In the genomic region with DNA sequence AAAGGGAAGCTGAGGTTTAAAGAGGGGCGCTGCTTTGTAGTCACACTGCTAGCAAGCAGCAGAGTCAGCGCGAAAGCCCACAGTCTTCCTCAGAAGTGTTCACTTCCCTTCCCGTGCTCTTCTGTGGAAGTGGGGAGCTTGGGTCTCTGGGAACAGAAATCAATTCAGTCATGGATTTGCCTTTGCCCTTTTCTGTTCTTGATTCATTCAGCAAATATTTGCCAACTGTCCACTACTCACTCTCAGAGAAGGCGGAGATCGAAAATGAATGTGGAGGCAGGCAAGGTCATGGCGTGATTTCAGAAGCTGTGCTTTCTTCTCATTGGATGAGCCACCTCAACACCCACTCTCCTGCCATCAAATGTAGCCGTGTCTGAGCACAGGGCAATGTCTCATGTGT, we compare ENCODE assay signal across 20 mouse cellular contexts. TPM values are rescaled to one million over a fixed set of nuclear protein-coding genes. Genes with fewer than 3 reads are reported as not detected.
A peak's percentile ranks its signal among the peaks of the same experiment; 100 is the strongest.
DNase-seq lines count a peak whose midpoint lies in the region; TF ChIP-seq lines count a peak whose summit lies in the region.
"Had no signal": no experiment of that assay in that cellular context is flagged by ENCODE, and none has a peak within 500 bp of the region (broad histone marks: within the 10 kb centered on the region; RNA-seq: fewer than 3 reads in every experiment).

No protein-coding gene starts in this region.

- peak overlapping the region; percentile 25; the same call in 1 of the 2 replicates for H3K9ac ChIP-seq in liver, adult 2 months (ENCODE audit: low read depth, low read length)

- intact Hi-C loops in heart, postnatal 36 days (cut with DNase I) = no loop called here

- H3K27ac ChIP-seq in bone marrow macrophage, adult 2 months (ENCODE audit: insufficient read depth, low read depth, low read length) = peak overlapping the region; percentile 70
- peak overlapping the region; percentile 99 for H3K27ac ChIP-seq in liver, adult 2 months (replicated peaks; ENCODE audit: insufficient read depth, low read depth, low read length)
- H3K27ac ChIP-seq in small intestine, adult 2 months (ENCODE audit: insufficient read depth, low read depth, low read length) = peak overlapping the region; percentile 92

- H3K27me3 ChIP-seq in liver, adult 2 months (ENCODE audit: control insufficient read depth, insufficient read depth, low read length) = no peaks in the 10 kb centered on the region
- no peaks in the 10 kb centered on the region for H3K27me3 ChIP-seq in small intestine, adult 2 months (ENCODE audit: control insufficient read depth, insufficient read depth, low read length)

- TF ChIP-seq POLR2A in bone marrow macrophage, adult 2 months (IDR thresholded peaks at IDR 0.05; ENCODE audit: borderline replicate concordance, low read depth, low read length) = no peak
- no peak for TF ChIP-seq POLR2A in liver, adult 2 months (IDR thresholded peaks at IDR 0.05; ENCODE audit: extremely low read depth, insufficient read depth, low read length)
- TF ChIP-seq POLR2A in small intestine, adult 2 months (IDR thresholded peaks at IDR 0.05; ENCODE audit: low read depth, low read length) = no peak

- 16% methylated on average over 8 of the region's 8 CpGs for WGBS in liver, adult 2 months
- 16% methylated on average over 8 of the region's 8 CpGs for WGBS in small intestine, adult 2 months

- peak; percentile 65 for DNase-seq in kidney, adult 11 months
- DNase-seq in kidney, postnatal 4 days = no peak
- peak; percentile 100 for DNase-seq in liver, adult 2 months (ENCODE audit: extremely low read depth, low read depth, low spot score)
- DNase-seq in thymus, postnatal 14 days = no peak
- DNase-seq in urinary bladder, postnatal 4 days (ENCODE audit: low spot score in 2 of 2) = no peak
- no peak for DNase-seq in heart, postnatal 36 days
- DNase-seq: heart, postnatal 10 days; midbrain, embryonic 14.5 days; right cerebral cortex, postnatal 25 days; thymus, postnatal 4 days had no signal

- H3K79me2 ChIP-seq in liver, adult 2 months (ENCODE audit: control insufficient read depth, insufficient read depth, low read length) = peaks cover 6% of the 10 kb centered on the region; the same call in 1 of the 2 replicates

- 0 out of 2 replicates have a peak overlapping the region, but pooled peaks have one; percentile 0 for H3K4me3 ChIP-seq in bone marrow macrophage, adult 2 months (ENCODE audit: insufficient read depth, low read length)
- H3K4me3 ChIP-seq in liver, adult 2 months (ENCODE audit: insufficient read depth, low read depth, low read length) = no peak overlapping the region
- peak overlapping the region; percentile 20; the same call in 1 of the 2 replicates for H3K4me3 ChIP-seq in small intestine, adult 2 months (ENCODE audit: low read depth, low read length)
- H3K4me3 ChIP-seq: erythroblast, embryonic 14.5 days; limb, embryonic 10.5 days had no signal

- no peak for TF ChIP-seq CTCF in bone marrow macrophage, adult 2 months (IDR thresholded peaks at IDR 0.05; ENCODE audit: low read depth, low read length)
- TF ChIP-seq CTCF in liver, adult 2 months (IDR thresholded peaks at IDR 0.05; ENCODE audit: low read depth, low read length) = no peak
- TF ChIP-seq CTCF in small intestine, adult 2 months (IDR thresholded peaks at IDR 0.05; ENCODE audit: extremely low read depth, insufficient read length, insufficient replicate concordance, low read depth, low read length) = no peak

- H3K36me3 ChIP-seq in liver, adult 2 months (ENCODE audit: control insufficient read depth, insufficient read depth, low read length) = no peaks in the 10 kb centered on the region; the same call in 1 of the 2 replicates
- H3K36me3 ChIP-seq in small intestine, adult 2 months (ENCODE audit: control insufficient read depth, insufficient read depth, low read length) = peaks cover 5% of the 10 kb centered on the region

- H3K4me1 ChIP-seq in bone marrow macrophage, adult 2 months (ENCODE audit: control insufficient read depth, insufficient read depth, low read length) = peaks cover 51% of the 10 kb centered on the region
- H3K4me1 ChIP-seq in liver, adult 2 months (ENCODE audit: control insufficient read depth, insufficient read depth, low read length) = peaks cover 29% of the 10 kb centered on the region
- H3K4me1 ChIP-seq in small intestine, adult 2 months (ENCODE audit: control insufficient read depth, insufficient read depth, insufficient read length, low read length) = peaks cover 30% of the 10 kb centered on the region; the same call in 1 of the 2 replicates

RNA-seq across cellular contexts. Expression of gene Sys1, which starts 1.8 kb away (rescaled TPM):
- 33.3 and 33.9 TPM in 2 replicates for polyA plus RNA-seq in bone marrow macrophage, adult 2 months (2012; ENCODE audit: insufficient read depth, insufficient read length, missing spikeins)
- 33.7 and 40.9 TPM in 2 replicates for total RNA-seq in liver, adult 2 months (2014; rRNA removed)
- 145 and 157 TPM in 2 replicates for polyA plus RNA-seq in liver, adult 2 months (2012; rRNA removed)
- 187 and 276 TPM in 2 replicates for polyA plus RNA-seq in small intestine, adult 2 months (2012; rRNA removed)
- 10 to 100 TPM; 23.0 to 24.6 TPM for total RNA-seq in heart, postnatal 36 days (2021)

RNA-seq across cellular contexts. Expression of gene Gm20458, which starts 2.2 kb away (rescaled TPM):
- not detected in 2 replicates for polyA plus RNA-seq in bone marrow macrophage, adult 2 months (2012; ENCODE audit: insufficient read depth, insufficient read length, missing spikeins)
- total RNA-seq in liver, adult 2 months (2014; rRNA removed) = 0.46 TPM in 1 of 2 replicates, not detected in the other
- 11.7 and 14.2 TPM in 2 replicates for polyA plus RNA-seq in liver, adult 2 months (2012; rRNA removed)
- polyA plus RNA-seq in small intestine, adult 2 months (2012; rRNA removed) = 35.0 and 79.8 TPM in 2 replicates
- 1 to 10 TPM; 7.6 to 7.7 TPM for total RNA-seq in heart, postnatal 36 days (2021)
- polyA plus RNA-seq: erythroblast, embryonic 14.5 days had no signal

RNA-seq across cellular contexts. Expression of gene Sdc4, which starts 14.8 kb away (rescaled TPM):
- polyA plus RNA-seq in bone marrow macrophage, adult 2 months (2012; ENCODE audit: insufficient read depth, insufficient read length, missing spikeins) = 125 and 132 TPM in 2 replicates
- total RNA-seq in liver, adult 2 months (2014; rRNA removed) = 511 and 573 TPM in 2 replicates
- polyA plus RNA-seq in liver, adult 2 months (2012; rRNA removed) = 178 and 182 TPM in 2 replicates
- polyA plus RNA-seq in small intestine, adult 2 months (2012; rRNA removed) = 21.3 and 52.2 TPM in 2 replicates
- total RNA-seq in heart, postnatal 36 days (2021) = 10 to 100 TPM; 20.6 to 20.7 TPM

RNA-seq across cellular contexts. Expression of gene Trp53tg5, which starts 15.0 kb away (rescaled TPM):
- polyA plus RNA-seq in bone marrow macrophage, adult 2 months (2012; ENCODE audit: insufficient read depth, insufficient read length, missing spikeins) = not detected in 2 replicates
- not detected in 2 replicates for total RNA-seq in liver, adult 2 months (2014; rRNA removed)
- polyA plus RNA-seq in liver, adult 2 months (2012; rRNA removed) = not detected in 2 replicates
- not detected in 2 replicates for polyA plus RNA-seq in small intestine, adult 2 months (2012; rRNA removed)
- total RNA-seq in heart, postnatal 36 days (2021) = not detected
- total RNA-seq: common myeloid progenitor, adult 5-6 weeks; gastrocnemius, adult 18-20 months; heart, postnatal 10 days; layer of hippocampus, adult 18-20 months had no signal
- polyA plus RNA-seq: brain, embryonic 14.5 days; C2C12; erythroblast, embryonic 14.5 days; limb, embryonic 10.5 days; midbrain, embryonic 14.5 days; neural tube, embryonic 14.5 days had no signal

RNA-seq across cellular contexts. Expression of gene Dbndd2, which starts 27.4 kb away (rescaled TPM):
- polyA plus RNA-seq in bone marrow macrophage, adult 2 months (2012; ENCODE audit: insufficient read depth, insufficient read length, missing spikeins) = 67.6 and 75.8 TPM in 2 replicates
- 8.1 and 10.1 TPM in 2 replicates for total RNA-seq in liver, adult 2 months (2014; rRNA removed)
- 7.6 and 9.5 TPM in 2 replicates for polyA plus RNA-seq in liver, adult 2 months (2012; rRNA removed)
- polyA plus RNA-seq in small intestine, adult 2 months (2012; rRNA removed) = 38.4 and 61.6 TPM in 2 replicates
- total RNA-seq in heart, postnatal 36 days (2021) = 10 to 100 TPM; 14.3 to 15.8 TPM

Comparison
In these comparisons a context has a peak if more than half of its experiments do, and no peak if none do; other contexts are left out.
1. DNase-seq: peak in kidney, adult 11 months (single experiment) and liver, adult 2 months (single experiment); none in kidney, postnatal 4 days (0 of 2), thymus, postnatal 14 days (single experiment), urinary bladder, postnatal 4 days (0 of 2) and heart, postnatal 36 days (0 of 2).
2. RNA of gene Gm20458, which starts 2.2 kb away (polyA plus RNA-seq): 35.0 to 79.8 TPM in small intestine, adult 2 months and 11.7 to 14.2 TPM in liver, adult 2 months; not detected in bone marrow macrophage, adult 2 months; every median in the first group is over 10 times any median in the second.
3. Peak in every context shown above with its lines, with median percentiles within 50 percentile points of each other: H3K27ac ChIP-seq.